Mouse (Mus musculus): Measurements from ENCODE around the gene Cfap97. TPM values are rescaled to one million over a fixed set of nuclear protein-coding genes. Genes with fewer than 3 reads are reported as not detected.
A peak's percentile ranks its signal among the peaks of the same experiment; 100 is the strongest.
"Not testable (repeated sequence)": the region's sequence is repeated elsewhere in the genome, so short reads cannot be mapped to it uniquely, and the experiment has no call there.

Cfap97 gene
- total RNA-seq, 4 experiments from 2014 or later = 11.8 to 14.0 (median 13.4) TPM

GRCm38 (mm10) chr8:46226622-46227021, 75.1 kb downstream of the Cfap97 start:
- no peak for DNase-seq (ENCODE audit: low spot score)

- DNase-seq (ENCODE audit: low spot score) = not testable (repeated sequence)
Measured at GRCm38 (mm10) chr8:46231968-46232367, 80.4 kb downstream of the Cfap97 start.

- DNase-seq (ENCODE audit: low spot score) = no peak
Measured at GRCm38 (mm10) chr8:46232798-46233197, 81.2 kb downstream of the Cfap97 start.

- DNase-seq (ENCODE audit: low spot score) = no peak
Measured at GRCm38 (mm10) chr8:46234736-46235135, 83.2 kb downstream of the Cfap97 start.

- DNase-seq (ENCODE audit: low spot score) = peak; percentile 19
Measured at GRCm38 (mm10) chr8:46236441-46237223, 85.1 kb downstream of the Cfap97 start.

GRCm38 (mm10) chr8:46241568-46242374, 90.2 kb downstream of the Cfap97 start:
- peak; percentile 76 for DNase-seq (ENCODE audit: low spot score)

GRCm38 (mm10) chr8:46242946-46243345, 91.4 kb downstream of the Cfap97 start:
- DNase-seq (ENCODE audit: low spot score) = no peak

Small RNAs within 50 kb of the gene (microRNA-seq; reads per million reads assigned to microRNA genes)
- not detected for gene Gm23812

Other genes starting within 250 kb of the Cfap97 start
- gene Ccdc110, start 217.2 kb upstream of the Cfap97 start, total RNA-seq (2022) = not detected
- gene 1700029J07Rik, start 176.5 kb upstream of the Cfap97 start, total RNA-seq (2022) = 1 to 10 TPM in 1 of 4 experiments, under 1 TPM in 3; 0.35 to 1.1 (median 0.58) TPM
- 10 to 100 TPM; 26.5 to 32.9 (median 27.4) TPM for gene Ufsp2, start 176.2 kb upstream of the Cfap97 start, total RNA-seq (2022)
- 1 to 10 TPM in 3 of 4 experiments, under 1 TPM in 1; 0.78 to 2.2 (median 1.0) TPM for gene Lrp2bp, start 152.5 kb upstream of the Cfap97 start, total RNA-seq (2022)
- gene Ankrd37, start 146.1 kb upstream of the Cfap97 start, total RNA-seq (2022) = 10 to 100 TPM in 1 of 4 experiments, 1 to 10 TPM in 3; 4.0 to 10.6 (median 6.6) TPM
- gene Snx25, start 388 bp downstream of the Cfap97 start, total RNA-seq (2022) = 10 to 100 TPM in 1 of 4 experiments, 1 to 10 TPM in 3; 7.8 to 10.4 (median 8.7) TPM
- 1,000 to 10,000 TPM; 4,428 to 5,209 (median 4,678) TPM for gene Slc25a4, start 59.5 kb downstream of the Cfap97 start, total RNA-seq (2022)
- 1 to 10 TPM in 3 of 4 experiments, under 1 TPM in 1; 0.92 to 4.2 (median 3.3) TPM for gene Helt, start 142.9 kb downstream of the Cfap97 start, total RNA-seq (2022)

Measured in heart, adult 8-10 months (tissue).